Mouse (Mus musculus) heart, embryonic 11.5 days (tissue): ENCODE data around the gene Slc41a2. TPM values are rescaled to one million over a fixed set of nuclear protein-coding genes. Genes with fewer than 3 reads are reported as not detected.
A peak's percentile ranks its signal among the peaks of the same experiment; 100 is the strongest.
"Not testable (repeated sequence)": the region's sequence is repeated elsewhere in the genome, so short reads cannot be mapped to it uniquely, and the experiment has no call there.

ENCODE experiments used
- ATAC-seq: fragments of 200-750 bp; cut with Nextera tagmentation; replicated peaks from 2 replicates; pipeline ENCODE4 v1.8.0; 2017; ENCODE audit warnings: moderate library complexity; ENCODE audit not compliant: insufficient number of reproducible peaks, low FRiP score, low TSS enrichment
- H3K27ac ChIP-seq: fragments of 300-500 bp; sonication (generic); 2 replicates; pipeline ENCODE4 v1.5.1; 2014; ENCODE audit warnings: mild to moderate bottlenecking, low read depth, low read length
- H3K27me3 ChIP-seq: fragments of 300-500 bp; sonication (generic); 2 replicates; pipeline ENCODE4 v1.6.1; 2014; ENCODE audit warnings: mild to moderate bottlenecking, low read length, mixed read lengths; ENCODE audit not compliant: control insufficient read depth, insufficient read depth
- H3K36me3 ChIP-seq: fragments of 300-500 bp; sonication (generic); 2 replicates; pipeline ENCODE4 v1.6.1; 2014; ENCODE audit warnings: mild to moderate bottlenecking, low read length, moderate library complexity, mixed read lengths; ENCODE audit not compliant: control insufficient read depth, insufficient read depth
- H3K4me1 ChIP-seq: fragments of 300-500 bp; sonication (generic); 2 replicates; pipeline ENCODE4 v1.6.1; 2014; ENCODE audit warnings: low read length; ENCODE audit not compliant: control insufficient read depth, insufficient read depth
- H3K4me2 ChIP-seq: fragments of 300-500 bp; sonication (generic); 2 replicates; pipeline ENCODE4 v1.6.1; 2014; ENCODE audit warnings: mild to moderate bottlenecking, moderate library complexity
- H3K4me3 ChIP-seq: fragments of 300-500 bp; sonication (generic); 2 replicates; pipeline ENCODE4 v1.5.1; 2014; ENCODE audit warnings: low read depth, low read length
- H3K9ac ChIP-seq: fragments of 300-500 bp; sonication (generic); 2 replicates; pipeline ENCODE4 v1.6.1; 2014; ENCODE audit warnings: mild to moderate bottlenecking, low read depth, low read length, moderate library complexity
- H3K9me3 ChIP-seq: fragments of 300-500 bp; sonication (generic); replicated peaks from 2 replicates; pipeline ENCODE4 v1.6.1; 2016; ENCODE audit warnings: low read length; ENCODE audit not compliant: control insufficient read depth
- WGBS: fragments of 180-500 bp; shearing (Covaris S2); extraction: QIAGEN DNeasy Blood & Tissue Kit; methylation state at CpG from one replicate; pipeline ENCODE4 v1.1.7; 2014; ENCODE audit not compliant: insufficient replicate concordance; 5-methylcytosine and 5-hydroxymethylcytosine counted together
- polyA plus RNA-seq: library from polyadenylated mRNA; unstranded; fragments of >200 nt; fragmentation: Nextera tagmentation; extraction: Ambion mirVana; gene quantifications from 2 replicates; pipeline ENCODE4 v1.2.1, GENCODE M21; 2014

Gene Slc41a2
- polyA plus RNA-seq, 1 experiment from 2014 or later, result 0.33 TPM

DNA sequence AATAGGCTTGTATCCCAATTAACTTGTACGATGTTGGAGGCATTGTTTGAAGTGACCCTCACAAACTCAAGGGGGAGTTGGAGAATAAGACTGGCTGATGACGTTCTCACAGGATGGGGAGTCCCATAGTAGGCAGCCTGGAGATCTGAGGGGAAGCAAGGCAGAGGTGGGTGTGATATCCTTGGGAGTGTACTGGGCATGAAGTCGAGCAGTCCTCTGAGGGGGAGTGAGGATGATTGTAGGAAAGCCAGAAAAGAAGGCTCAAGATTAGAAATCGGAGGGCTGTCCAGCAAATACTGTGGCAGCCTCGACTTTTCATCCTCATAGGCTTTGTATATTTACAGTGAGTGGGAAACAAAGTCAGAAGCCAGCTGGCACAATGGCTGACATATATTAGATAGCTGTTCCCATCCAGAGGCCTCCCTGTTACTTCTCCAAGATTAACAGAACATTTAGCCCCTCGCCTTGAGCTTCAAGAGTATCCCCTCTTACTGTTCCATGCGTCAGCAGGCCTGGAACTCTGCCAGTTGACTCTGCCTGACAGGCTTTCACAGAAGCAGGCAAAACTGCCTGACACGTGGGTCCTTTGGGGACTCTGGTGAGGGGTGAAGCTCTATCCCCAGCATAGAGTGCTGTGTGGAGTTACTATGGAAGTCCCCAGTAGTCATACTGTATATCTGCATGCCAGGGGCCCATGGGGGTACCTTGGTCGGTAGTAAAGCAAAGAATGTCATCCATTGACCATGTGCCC lies 40.6 kb upstream of the Slc41a2 start:
- WGBS, result 76% methylated on average over 9 of the region's 9 CpGs

DNA sequence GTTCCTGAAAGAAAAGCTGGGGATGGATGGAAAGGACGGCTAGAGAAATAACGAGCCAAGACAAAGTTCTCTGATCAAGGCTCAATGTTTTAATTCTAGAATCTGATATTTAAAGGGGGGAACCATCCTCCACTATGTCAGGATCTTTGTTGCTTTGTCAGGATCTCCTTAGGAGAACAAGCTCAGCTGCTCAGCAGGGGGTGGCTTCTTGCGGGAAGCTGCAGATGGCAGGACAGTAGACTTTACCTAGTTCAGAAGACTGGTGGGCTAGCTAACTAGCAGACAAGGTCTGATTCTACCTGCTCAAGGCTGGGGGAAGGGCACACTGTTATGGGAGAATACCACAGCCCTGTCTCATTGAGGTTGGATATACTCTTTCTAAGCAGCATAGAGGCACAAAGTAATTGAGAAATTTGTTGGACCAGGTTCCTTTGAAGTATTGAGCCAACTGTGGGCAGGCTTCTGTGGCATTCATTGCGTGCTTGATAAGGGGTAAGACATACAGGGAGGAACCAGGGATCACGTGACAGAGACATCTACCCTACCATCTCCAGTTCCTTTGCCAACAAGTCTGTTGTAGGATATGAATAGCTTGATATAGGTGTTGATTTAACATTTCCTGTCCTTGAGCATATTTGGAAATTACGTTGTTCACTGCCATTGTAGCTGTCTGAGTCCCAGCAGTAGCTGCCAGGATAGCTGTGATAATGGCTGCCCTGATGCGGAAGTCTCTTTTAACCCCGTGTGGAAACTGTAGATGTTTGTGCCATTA lies 39.4 kb upstream of the Slc41a2 start:
- peaks cover 10% of the 10 kb centered on the region for H3K36me3 ChIP-seq
- H3K9ac ChIP-seq, result no peak overlapping the region
- H3K27me3 ChIP-seq, result no peaks in the 10 kb centered on the region
- ATAC-seq, result no peak
- 75% methylated on average over 8 of the region's 8 CpGs for WGBS
- no peak overlapping the region for H3K4me2 ChIP-seq
- peaks cover 3% of the 10 kb centered on the region; the same call in 1 of the 2 replicates for H3K9me3 ChIP-seq
- H3K4me3 ChIP-seq, result no peak overlapping the region
- H3K4me1 ChIP-seq, result no peaks in the 10 kb centered on the region; the same call in 1 of the 2 replicates
- H3K27ac ChIP-seq, result no peak overlapping the region

More for the DNA sequence above, 40.6 kb upstream of the Slc41a2 start:
- Histone ChIP-seq H3K36me3 (peaks cover 10% of the 10 kb centered on the region), H3K4me1 (no peaks in the 10 kb centered on the region; the same call in 1 of the 2 replicates), H3K27ac (no peak overlapping the region), H3K27me3 (no peaks in the 10 kb centered on the region), H3K9me3 (peaks cover 3% of the 10 kb centered on the region; the same call in 1 of the 2 replicates), H3K4me3 (no peak overlapping the region), H3K9ac (no peak overlapping the region), H3K4me2 (no peak overlapping the region)
- ATAC-seq, result no peak

- WGBS, result 88% methylated on average over 5 of the region's 5 CpGs
- H3K4me2 ChIP-seq, H3K27ac ChIP-seq, H3K27me3 ChIP-seq, H3K4me3 ChIP-seq, H3K9ac ChIP-seq, ATAC-seq, H3K9me3 ChIP-seq, H3K4me1 ChIP-seq, H3K36me3 ChIP-seq: not testable (repeated sequence)
These were observed 37.8 kb upstream of the Slc41a2 start for GRCm38 (mm10) chr10:83375458-83375857.

GRCm38 (mm10) chr10:83374045-83374656 lies 36.5 kb upstream of the Slc41a2 start:
- peaks cover 7% of the 10 kb centered on the region for H3K36me3 ChIP-seq
- no peaks in the 10 kb centered on the region for H3K27me3 ChIP-seq
- H3K4me1 ChIP-seq, result no peaks in the 10 kb centered on the region; the same call in 1 of the 2 replicates
- H3K9me3 ChIP-seq, result no peaks in the 10 kb centered on the region
- H3K27ac ChIP-seq, result no peak overlapping the region
- no peak overlapping the region for H3K4me3 ChIP-seq
- 87% methylated on average over 3 of the region's 3 CpGs for WGBS
- ATAC-seq, result no peak
- no peak overlapping the region for H3K4me2 ChIP-seq
- H3K9ac ChIP-seq, result no peak overlapping the region

GRCm38 (mm10) chr10:83368918-83369317 lies 31.2 kb upstream of the Slc41a2 start:
- H3K9ac ChIP-seq, result no peak overlapping the region
- no peak overlapping the region for H3K27ac ChIP-seq
- no peak for ATAC-seq
- H3K4me3 ChIP-seq, result no peak overlapping the region
- H3K4me2 ChIP-seq, result no peak overlapping the region
- H3K4me1 ChIP-seq, result no peaks in the 10 kb centered on the region
- peaks cover 13% of the 10 kb centered on the region; the same call in 1 of the 2 replicates for H3K36me3 ChIP-seq
- whole genome bisulfite sequencing, result 83% methylated on average over 5 of the region's 5 CpGs
- no peaks in the 10 kb centered on the region for H3K9me3 ChIP-seq
- no peaks in the 10 kb centered on the region for H3K27me3 ChIP-seq

DNA sequence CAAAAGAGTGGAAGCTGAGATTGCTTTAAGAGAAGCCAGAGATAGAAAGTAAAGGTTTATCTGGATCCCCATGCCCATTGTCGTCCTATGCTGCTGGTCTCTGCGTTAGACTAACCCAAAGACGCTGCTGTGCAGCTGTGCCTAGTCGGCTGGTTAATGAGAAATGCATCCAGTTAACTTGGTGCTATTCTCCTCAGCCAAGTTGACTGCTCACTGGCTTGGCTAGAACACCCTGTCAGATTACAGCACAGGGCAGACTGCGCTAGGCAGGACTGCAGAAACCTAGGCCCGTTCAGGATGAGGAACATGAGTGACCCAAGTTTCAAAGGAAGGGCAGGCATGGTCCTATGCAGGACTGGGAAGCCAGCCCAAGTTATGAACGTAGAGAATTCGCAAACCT lies 25.8 kb upstream of the Slc41a2 start:
- no peak for ATAC-seq
- H3K36me3 ChIP-seq, result peaks cover 13% of the 10 kb centered on the region
- no peaks in the 10 kb centered on the region for H3K9me3 ChIP-seq
- no peak overlapping the region for H3K4me2 ChIP-seq
- no peak overlapping the region for H3K4me3 ChIP-seq
- peaks cover 15% of the 10 kb centered on the region for H3K4me1 ChIP-seq
- WGBS, result 89% methylated on average over 8 of the region's 8 CpGs
- H3K27me3 ChIP-seq, result no peaks in the 10 kb centered on the region
- no peak overlapping the region for H3K27ac ChIP-seq
- H3K9ac ChIP-seq, result no peak overlapping the region

GRCm38 (mm10) chr10:83361643-83362382 lies 24.1 kb upstream of the Slc41a2 start:
- no peak overlapping the region for H3K27ac ChIP-seq
- no peaks in the 10 kb centered on the region for H3K9me3 ChIP-seq
- peak overlapping the region; percentile 87 for H3K4me2 ChIP-seq
- H3K4me1 ChIP-seq, result peaks cover 15% of the 10 kb centered on the region
- no peak for ATAC-seq
- no peak overlapping the region for H3K9ac ChIP-seq
- peak overlapping the region; percentile 83; the same call in 1 of the 2 replicates for H3K4me3 ChIP-seq
- 60% methylated on average over 5 of the region's 5 CpGs for WGBS
- peaks cover 13% of the 10 kb centered on the region for H3K36me3 ChIP-seq
- no peaks in the 10 kb centered on the region for H3K27me3 ChIP-seq

DNA sequence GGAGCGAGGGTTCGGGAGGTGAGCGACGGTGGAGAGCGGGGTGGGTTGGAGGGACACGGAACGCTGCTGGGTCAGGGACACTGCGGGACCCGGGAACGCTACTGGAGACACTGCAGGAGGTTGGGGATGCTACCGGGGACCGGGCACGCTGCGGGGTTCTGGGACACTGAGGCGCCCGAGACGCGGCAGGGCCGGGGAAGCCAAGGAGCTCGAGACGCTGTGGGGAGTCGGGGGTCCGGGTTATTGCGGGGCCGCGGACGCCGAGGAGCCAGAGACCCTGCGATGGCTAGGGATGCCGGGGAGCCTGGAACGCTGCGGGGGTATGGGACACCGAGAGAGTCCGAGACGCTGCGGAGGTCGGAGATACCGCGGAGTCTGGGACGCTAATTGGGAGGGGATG lies 22.7 kb upstream of the Slc41a2 start:
- no peaks in the 10 kb centered on the region for H3K9me3 ChIP-seq
- H3K27ac ChIP-seq, result peak overlapping the region; percentile 71
- ATAC-seq, result peak; percentile 64; the same call in 1 of the 2 replicates
- H3K4me1 ChIP-seq, result peaks cover 15% of the 10 kb centered on the region
- H3K27me3 ChIP-seq, result no peaks in the 10 kb centered on the region
- H3K4me2 ChIP-seq, result peak overlapping the region; percentile 87
- H3K36me3 ChIP-seq, result peaks cover 4% of the 10 kb centered on the region
- H3K4me3 ChIP-seq, result peak overlapping the region; percentile 83
- peak overlapping the region; percentile 84 for H3K9ac ChIP-seq
- under 1% methylated on average over 40 of the region's 40 CpGs for WGBS
